Mouse (Mus musculus): ENCODE results near the gene Galnt7. TPM values are rescaled to one million over a fixed set of nuclear protein-coding genes. Genes with fewer than 3 reads are reported as not detected.

Galnt7 gene
- polyA plus RNA-seq, 1 experiment from 2014 or later: 3.2 TPM

GRCm38 (mm10) chr8:57656446-57656845 lies 3.6 kb upstream of the Galnt7 start:
- no peak overlapping the region for H3K9ac ChIP-seq (replicated peaks)
- ATAC-seq (no peak), DNase-seq (no peak)
- H3K27me3 ChIP-seq (ENCODE audit: insufficient read depth, low read length): no peaks in the 10 kb centered on the region
- H3K4me1 ChIP-seq (ENCODE audit: insufficient read depth): peaks cover 12% of the 10 kb centered on the region
- no peak overlapping the region for H3K4me2 ChIP-seq (ENCODE audit: low read depth, low read length)
- TF ChIP-seq CTCF (IDR thresholded peaks at IDR 0.05; ENCODE audit: low read depth): no peak
- no peak for TF ChIP-seq EP300 (IDR thresholded peaks at IDR 0.05; ENCODE audit: low read depth)
- no peak overlapping the region for H3K4me3 ChIP-seq (ENCODE audit: low read depth, low read length)
- H3K36me3 ChIP-seq (replicated peaks; ENCODE audit: insufficient read depth, low read length): no peaks in the 10 kb centered on the region
- 62% methylated on average over 6 of the region's 6 CpGs for WGBS (ENCODE audit: insufficient replicate concordance)
- H3K9me3 ChIP-seq (ENCODE audit: low read length): no peaks in the 10 kb centered on the region
- no peak overlapping the region for H3K27ac ChIP-seq (ENCODE audit: low read depth)

DNA sequence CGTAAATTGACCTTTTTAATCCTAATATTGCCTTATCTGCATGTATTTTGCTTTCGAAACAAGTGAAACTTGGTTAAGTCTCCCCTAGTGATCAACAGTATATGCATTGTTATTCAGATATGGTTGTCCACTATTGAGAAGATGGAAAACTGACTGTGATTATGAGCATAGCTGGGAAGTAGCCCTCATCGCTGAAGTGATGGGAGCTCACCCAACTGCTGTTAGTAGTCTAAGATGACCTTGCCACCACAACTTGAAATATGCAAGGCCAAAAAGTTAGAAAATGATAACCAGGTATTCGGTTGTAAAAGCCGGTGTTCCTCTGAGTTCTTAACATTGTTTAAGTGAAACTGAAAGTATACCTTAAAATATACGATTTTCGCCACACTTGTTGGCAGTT lies 1.3 kb upstream of the Galnt7 start:
- H3K27ac ChIP-seq (ENCODE audit: low read depth): no peak overlapping the region
- ATAC-seq: no peak
- H3K9ac ChIP-seq (replicated peaks): no peak overlapping the region
- WGBS (ENCODE audit: insufficient replicate concordance): 62% methylated on average over 7 of the region's 7 CpGs
- H3K4me2 ChIP-seq (ENCODE audit: low read depth, low read length): peak overlapping the region; percentile 92
- TF ChIP-seq EP300 (IDR thresholded peaks at IDR 0.05; ENCODE audit: low read depth): no peak
- no peak for TF ChIP-seq CTCF (IDR thresholded peaks at IDR 0.05; ENCODE audit: low read depth)
- H3K27me3 ChIP-seq (ENCODE audit: insufficient read depth, low read length): no peaks in the 10 kb centered on the region
- H3K4me3 ChIP-seq (ENCODE audit: low read depth, low read length): 0 out of 2 replicates have a peak overlapping the region, but pooled peaks have one; percentile 85
- no peaks in the 10 kb centered on the region for H3K9me3 ChIP-seq (ENCODE audit: low read length)
- H3K4me1 ChIP-seq (ENCODE audit: insufficient read depth): peaks cover 16% of the 10 kb centered on the region
- no peak for DNase-seq
- H3K36me3 ChIP-seq (replicated peaks; ENCODE audit: insufficient read depth, low read length): no peaks in the 10 kb centered on the region

DNA sequence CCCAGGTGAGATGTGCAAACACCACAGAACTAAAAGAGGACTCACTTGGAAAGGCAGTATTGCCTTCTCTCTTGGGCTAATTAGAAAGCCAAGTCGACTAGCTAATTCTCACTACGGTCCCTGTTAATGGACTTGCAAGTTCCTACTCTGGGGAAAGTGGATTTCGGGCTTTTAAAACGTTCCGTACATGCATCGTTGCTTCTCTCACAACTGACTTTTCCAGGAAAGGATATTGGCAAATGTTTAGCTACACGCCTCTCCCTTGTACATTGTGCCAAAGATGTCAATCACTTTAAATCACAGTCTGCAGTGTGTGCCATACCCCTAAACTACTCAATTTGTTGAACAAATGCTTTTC lies 915 bp upstream of the Galnt7 start:
- H3K9ac ChIP-seq (replicated peaks): no peak overlapping the region; the same call in 1 of the 2 replicates
- TF ChIP-seq CTCF (IDR thresholded peaks at IDR 0.05; ENCODE audit: low read depth) (no peak), EP300 (IDR thresholded peaks at IDR 0.05; ENCODE audit: low read depth) (no peak)
- peak overlapping the region; percentile 85 for H3K4me3 ChIP-seq (ENCODE audit: low read depth, low read length)
- H3K36me3 ChIP-seq (replicated peaks; ENCODE audit: insufficient read depth, low read length): no peaks in the 10 kb centered on the region
- no peaks in the 10 kb centered on the region for H3K27me3 ChIP-seq (ENCODE audit: insufficient read depth, low read length)
- H3K9me3 ChIP-seq (ENCODE audit: low read length): no peaks in the 10 kb centered on the region
- WGBS (ENCODE audit: insufficient replicate concordance): 4% methylated on average over 7 of the region's 7 CpGs
- no peak for ATAC-seq
- 0 out of 2 replicates have a peak overlapping the region, but pooled peaks have one; percentile 41 for H3K27ac ChIP-seq (ENCODE audit: low read depth)
- peaks cover 16% of the 10 kb centered on the region for H3K4me1 ChIP-seq (ENCODE audit: insufficient read depth)
- no peak for DNase-seq
- H3K4me2 ChIP-seq (ENCODE audit: low read depth, low read length): peak overlapping the region; percentile 92

DNA sequence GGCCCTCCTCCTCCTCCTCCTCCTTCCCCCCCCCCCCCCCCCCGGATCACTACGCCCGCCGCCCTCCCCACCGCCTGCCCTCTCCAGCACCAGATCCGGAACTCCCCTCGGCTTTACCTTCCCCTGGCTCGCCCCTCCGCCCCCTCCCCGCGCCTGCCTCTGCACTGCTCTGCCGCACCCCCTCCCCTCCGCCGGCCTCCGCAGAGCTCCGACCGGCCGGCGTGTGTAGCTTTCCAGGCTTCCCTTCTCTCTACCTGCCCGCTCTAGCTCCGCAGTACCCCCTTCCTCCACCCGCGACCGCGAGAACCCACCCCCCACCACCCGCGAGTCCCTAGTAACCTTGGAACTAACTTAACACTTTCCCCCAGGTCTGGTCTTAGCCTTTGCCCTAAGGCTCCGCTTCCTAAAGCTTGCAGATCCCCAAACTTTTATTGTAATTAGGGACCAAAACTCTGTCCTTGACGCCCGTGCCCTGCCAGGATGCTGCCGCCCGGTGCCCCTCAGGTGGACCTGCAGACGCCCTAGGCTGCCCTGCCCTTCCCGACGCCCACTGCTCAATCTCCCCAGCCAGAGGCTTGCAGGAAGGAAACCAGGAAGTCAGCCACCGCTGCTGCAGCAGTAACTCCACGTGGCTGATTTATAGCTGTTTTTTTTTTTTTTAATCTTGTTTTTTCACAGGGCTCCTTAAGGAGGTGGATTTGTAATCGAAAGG lies 380 bp upstream of the Galnt7 start:
- ATAC-seq (peak; percentile 3), DNase-seq (peak; percentile 38)
- WGBS (ENCODE audit: insufficient replicate concordance): 1% methylated on average over 30 of the region's 38 CpGs
- H3K9ac ChIP-seq (replicated peaks): peak overlapping the region; percentile 54
- H3K9me3 ChIP-seq (ENCODE audit: low read length): no peaks in the 10 kb centered on the region
- H3K4me2 ChIP-seq (ENCODE audit: low read depth, low read length): peak overlapping the region; percentile 92
- TF ChIP-seq EP300 (IDR thresholded peaks at IDR 0.05; ENCODE audit: low read depth) (no peak), CTCF (IDR thresholded peaks at IDR 0.05; ENCODE audit: low read depth) (no peak)
- no peaks in the 10 kb centered on the region for H3K36me3 ChIP-seq (replicated peaks; ENCODE audit: insufficient read depth, low read length)
- peaks cover 16% of the 10 kb centered on the region for H3K4me1 ChIP-seq (ENCODE audit: insufficient read depth)
- peak overlapping the region; percentile 85 for H3K4me3 ChIP-seq (ENCODE audit: low read depth, low read length)
- no peaks in the 10 kb centered on the region for H3K27me3 ChIP-seq (ENCODE audit: insufficient read depth, low read length)
- peak overlapping the region; percentile 41 for H3K27ac ChIP-seq (ENCODE audit: low read depth)

DNA sequence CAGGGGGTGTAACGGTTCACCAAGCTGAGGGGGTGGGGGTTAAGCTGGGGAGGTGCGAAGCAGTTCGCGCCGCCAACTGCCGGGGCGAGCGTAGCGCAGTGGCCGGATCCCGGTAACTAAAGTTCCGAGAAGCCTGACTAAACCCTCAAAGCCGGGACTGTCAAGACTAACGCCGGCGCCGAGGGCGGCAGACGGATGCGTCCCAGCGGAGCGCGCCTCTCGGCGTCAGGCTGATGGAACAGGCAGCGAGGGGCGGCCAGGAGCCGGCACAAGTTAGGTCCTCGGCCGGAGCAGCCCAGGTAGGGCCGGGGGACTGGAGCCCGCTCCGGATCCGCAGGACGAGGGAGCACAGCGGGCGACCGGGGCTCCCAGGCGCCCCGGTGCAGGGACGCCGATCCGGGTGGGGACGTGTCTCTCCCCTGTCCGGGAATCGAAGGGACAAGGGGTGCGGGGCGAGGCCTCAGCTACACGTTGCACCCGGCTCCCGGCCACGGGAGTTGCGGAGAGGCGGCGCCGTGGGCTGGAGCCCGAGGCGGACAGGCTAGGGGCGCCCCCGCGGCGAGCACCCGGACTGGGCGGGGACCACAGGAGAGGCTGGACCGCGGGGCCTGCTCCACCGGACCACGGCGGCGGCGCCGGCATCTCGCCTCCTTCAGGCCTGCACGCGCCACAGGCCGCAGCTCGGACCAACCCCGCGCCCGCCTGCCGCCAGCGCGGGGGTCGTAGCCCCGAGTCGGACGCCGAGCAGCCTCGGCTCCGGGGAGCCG lies 960 bp downstream of the Galnt7 start:
- TF ChIP-seq EP300 (IDR thresholded peaks at IDR 0.05; ENCODE audit: low read depth): no peak
- no peak for TF ChIP-seq CTCF (IDR thresholded peaks at IDR 0.05; ENCODE audit: low read depth)
- H3K36me3 ChIP-seq (replicated peaks; ENCODE audit: insufficient read depth, low read length): no peaks in the 10 kb centered on the region
- DNase-seq: peak; percentile 75
- peak overlapping the region; percentile 96 for H3K27ac ChIP-seq (ENCODE audit: low read depth)
- H3K4me1 ChIP-seq (ENCODE audit: insufficient read depth): peaks cover 16% of the 10 kb centered on the region
- H3K9me3 ChIP-seq (ENCODE audit: low read length): no peaks in the 10 kb centered on the region
- no peaks in the 10 kb centered on the region for H3K27me3 ChIP-seq (ENCODE audit: insufficient read depth, low read length)
- H3K9ac ChIP-seq (replicated peaks): peak overlapping the region; percentile 89
- ATAC-seq: peak; percentile 82
- H3K4me3 ChIP-seq (ENCODE audit: low read depth, low read length): peak overlapping the region; percentile 85
- WGBS (ENCODE audit: insufficient replicate concordance): 1% methylated on average over 53 of the region's 91 CpGs
- H3K4me2 ChIP-seq (ENCODE audit: low read depth, low read length): peak overlapping the region; percentile 92

DNA sequence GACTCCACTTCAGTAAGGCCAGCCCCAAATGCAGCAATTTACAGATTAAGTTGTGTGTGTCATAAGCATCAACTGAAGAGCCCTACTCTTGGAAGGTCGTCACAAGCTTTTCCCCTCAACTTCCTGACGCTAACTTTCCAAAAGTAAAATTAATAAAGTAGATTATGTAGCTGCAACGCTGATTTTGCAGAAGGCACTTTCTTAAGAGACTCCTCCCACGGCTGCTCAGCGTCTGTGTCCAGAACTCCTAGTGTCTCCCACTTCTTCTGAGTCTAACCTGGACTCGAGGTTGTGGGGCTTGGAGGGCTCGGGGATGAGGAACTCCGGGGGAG lies 1.5 kb downstream of the Galnt7 start:
- Histone ChIP-seq H3K4me2 (ENCODE audit: low read depth, low read length) (peak overlapping the region; percentile 92), H3K27ac (ENCODE audit: low read depth) (peak overlapping the region; percentile 96), H3K27me3 (ENCODE audit: insufficient read depth, low read length) (no peaks in the 10 kb centered on the region), H3K9me3 (ENCODE audit: low read length) (no peaks in the 10 kb centered on the region), H3K36me3 (replicated peaks; ENCODE audit: insufficient read depth, low read length) (no peaks in the 10 kb centered on the region), H3K9ac (replicated peaks) (peak overlapping the region; percentile 89), H3K4me1 (ENCODE audit: insufficient read depth) (peaks cover 16% of the 10 kb centered on the region), H3K4me3 (ENCODE audit: low read depth, low read length) (peak overlapping the region; percentile 85)
- WGBS (ENCODE audit: insufficient replicate concordance): under 1% methylated on average over 8 of the region's 8 CpGs
- TF ChIP-seq CTCF (IDR thresholded peaks at IDR 0.05; ENCODE audit: low read depth) (no peak), EP300 (IDR thresholded peaks at IDR 0.05; ENCODE audit: low read depth) (no peak)
- ATAC-seq (no peak), DNase-seq (no peak)
